Mouse (Mus musculus) heart, embryonic 14.5 days (tissue): ENCODE data around the gene Tdrd9. TPM values are rescaled to one million over a fixed set of nuclear protein-coding genes. Genes with fewer than 3 reads are reported as not detected.
A peak's percentile ranks its signal among the peaks of the same experiment; 100 is the strongest.
"Not testable (repeated sequence)": the region's sequence is repeated elsewhere in the genome, so short reads cannot be mapped to it uniquely, and the experiment has no call there.

Source experiments
- ATAC-seq: fragments of 200-750 bp; cut with Nextera tagmentation; 2 replicates; pipeline ENCODE4 v1.8.0; 2017; ENCODE audit warnings: low read depth, moderate TSS enrichment; ENCODE audit not compliant: insufficient number of reproducible peaks, insufficient read depth, low FRiP score
- H3K27ac ChIP-seq, 2 experiments: fragments of 200-500 bp in 1 of 2; fragments of 300-500 bp in 1 of 2; sonication (generic) in 1 of 2; replicated peaks in 1 of 2; 2 replicates each; pipeline ENCODE4 v1.5.1; 2012 to 2014; ENCODE audit warnings: low read depth in 2 of 2, low read length in 2 of 2, control low read depth in 1 of 2, mild to moderate bottlenecking in 1 of 2, mixed read lengths in 1 of 2; ENCODE audit not compliant: control insufficient read depth in 1 of 2, insufficient read depth in 1 of 2
- H3K27me3 ChIP-seq: fragments of 300-500 bp; sonication (generic); 2 replicates; pipeline ENCODE4 v1.6.1; 2014; ENCODE audit warnings: mild to moderate bottlenecking, low read length, control low read depth; ENCODE audit not compliant: control insufficient read depth, insufficient read depth
- H3K36me3 ChIP-seq: fragments of 300-500 bp; sonication (generic); 2 replicates; pipeline ENCODE4 v1.6.1; 2014; ENCODE audit warnings: mild to moderate bottlenecking, control low read depth, low read length, mixed read lengths; ENCODE audit not compliant: control insufficient read depth, insufficient read depth
- H3K4me1 ChIP-seq, 2 experiments: fragments of 200-500 bp in 1 of 2; fragments of 300-500 bp in 1 of 2; sonication (generic) in 1 of 2; 2 replicates each; pipeline ENCODE4 v1.6.1; 2012 to 2014; ENCODE audit warnings: low read length in 2 of 2, control low read depth in 1 of 2, mixed read lengths in 1 of 2; ENCODE audit not compliant: control insufficient read depth in 2 of 2, insufficient read depth in 2 of 2
- H3K4me2 ChIP-seq: fragments of 300-500 bp; sonication (generic); 2 replicates; pipeline ENCODE4 v1.6.1; 2014; ENCODE audit warnings: mild to moderate bottlenecking, low read length
- H3K4me3 ChIP-seq, 2 experiments: fragments of 200-500 bp in 1 of 2; fragments of 300-500 bp in 1 of 2; sonication (generic) in 1 of 2; 2 replicates each; pipeline ENCODE4 v1.5.1; 2012 to 2014; ENCODE audit warnings: low read length in 2 of 2, mild to moderate bottlenecking in 2 of 2, control low read depth in 1 of 2, low read depth in 1 of 2, moderate library complexity in 1 of 2; ENCODE audit not compliant: control insufficient read depth in 1 of 2, insufficient read depth in 1 of 2
- H3K9ac ChIP-seq: fragments of 300-500 bp; sonication (generic); 2 replicates; pipeline ENCODE4 v1.6.1; 2014; ENCODE audit warnings: mild to moderate bottlenecking, low read length
- H3K9me3 ChIP-seq: fragments of 300-500 bp; sonication (generic); 2 replicates; pipeline ENCODE4 v1.6.1; 2016; ENCODE audit warnings: low read length, control low read depth; ENCODE audit not compliant: control insufficient read depth
- WGBS: fragments of 180-500 bp; shearing (Covaris S2); extraction: QIAGEN DNeasy Blood & Tissue Kit; methylation state at CpG from one replicate; pipeline ENCODE4 v1.1.7; 2014; 5-methylcytosine and 5-hydroxymethylcytosine counted together
- polyA plus RNA-seq: library from polyadenylated mRNA; unstranded; fragments of >200 nt; fragmentation: Nextera tagmentation; extraction: Ambion mirVana; gene quantifications from 2 replicates; pipeline ENCODE4 v1.2.1, GENCODE M21; 2014

The Tdrd9 gene
- polyA plus RNA-seq, 1 experiment from 2014 or later: 0.16 TPM

DNA sequence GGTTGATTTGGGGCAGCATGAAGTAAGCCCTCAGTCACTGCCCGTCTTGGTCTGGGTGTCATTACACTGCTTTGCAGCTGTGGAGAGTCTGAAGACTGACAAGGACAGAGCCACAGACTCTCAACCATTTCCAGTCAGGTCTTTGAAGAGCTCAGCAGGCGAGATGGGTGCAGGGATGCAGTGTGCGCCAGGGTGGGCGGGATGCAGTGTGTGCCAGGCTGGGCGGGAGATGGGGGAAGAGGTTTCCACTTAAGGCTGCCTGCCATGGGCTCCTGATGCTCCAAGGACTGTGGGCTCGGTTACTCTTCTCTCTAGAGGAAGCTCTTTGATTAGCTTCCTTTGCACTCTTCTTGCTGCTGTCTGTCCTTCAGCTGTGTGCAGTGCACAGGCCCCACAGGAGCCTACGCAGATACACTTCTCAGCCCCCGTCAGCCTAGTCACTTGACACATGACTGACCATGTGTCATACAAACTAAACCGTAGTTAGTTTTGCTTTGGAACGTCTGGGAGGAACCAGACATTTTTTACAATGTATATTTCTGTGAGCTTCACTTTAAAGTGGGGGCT is 62.1 kb downstream of the Tdrd9 start:
- Histone ChIP-seq H3K27me3 (no peaks in the 10 kb centered on the region), H3K4me3 (no peak overlapping the region), H3K36me3 (no peaks in the 10 kb centered on the region), H3K9me3 (no peaks in the 10 kb centered on the region), H3K27ac (no peak overlapping the region), H3K9ac (no peak overlapping the region), H3K4me2 (no peak overlapping the region), H3K4me1 (no peaks in the 10 kb centered on the region)
- WGBS: 73% methylated on average over 10 of the region's 10 CpGs
- ATAC-seq: no peak

DNA sequence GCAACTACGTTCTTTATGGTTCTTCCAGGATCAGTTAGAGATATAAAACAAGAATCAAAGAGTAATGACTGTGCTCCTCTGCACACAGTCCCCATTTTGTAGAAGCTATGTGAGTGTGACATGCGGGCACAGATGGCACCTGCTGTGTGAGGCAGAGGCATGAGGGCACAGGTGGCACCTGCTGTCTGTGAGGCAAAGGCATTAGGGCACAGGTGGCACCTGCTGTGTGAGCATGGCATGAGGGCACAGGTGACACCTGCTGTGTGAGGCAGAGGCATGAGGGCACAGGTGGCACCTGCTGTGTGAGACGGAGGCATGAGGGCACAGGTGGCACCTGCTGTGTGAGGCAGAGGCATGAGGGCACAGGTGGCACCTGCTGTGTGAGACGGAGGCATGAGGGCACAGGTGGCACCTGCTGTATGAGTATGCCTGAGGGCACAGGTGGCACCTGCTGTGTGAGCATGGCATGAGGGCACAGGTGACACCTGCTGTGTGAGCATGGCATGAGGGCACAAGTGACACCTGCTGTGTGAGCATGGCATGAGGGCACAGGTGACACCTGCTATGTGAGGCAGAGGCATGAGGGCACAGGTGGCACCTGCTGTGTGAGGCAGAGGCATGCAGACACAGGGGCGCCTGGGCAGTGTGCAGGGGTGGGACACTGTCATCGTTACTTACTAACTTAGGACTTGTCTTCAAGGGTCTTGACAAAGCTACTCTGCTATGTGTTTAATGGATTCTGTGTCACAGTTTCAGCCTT is 64.2 kb downstream of the Tdrd9 start:
- not testable (repeated sequence) for ATAC-seq
- WGBS: 82% methylated on average over 6 of the region's 6 CpGs

DNA sequence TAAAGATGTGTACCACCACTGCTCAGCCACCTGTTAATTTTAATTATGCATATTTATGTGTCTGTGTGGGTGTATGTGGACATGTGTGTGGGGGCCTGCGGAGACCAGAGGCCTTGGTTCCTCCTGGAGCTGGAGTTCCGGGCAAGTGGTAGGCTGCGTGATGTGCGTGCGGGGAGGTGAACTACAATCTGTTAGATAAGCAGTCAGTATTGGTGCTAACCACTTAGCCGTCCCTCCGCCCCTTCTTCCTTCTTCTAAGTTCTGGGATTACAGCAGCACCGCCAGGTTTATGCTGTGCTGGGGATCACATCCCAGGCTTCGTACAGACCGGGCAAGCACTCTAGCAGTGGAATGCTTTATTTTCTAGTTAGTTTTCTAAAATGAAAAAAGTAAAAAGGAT is 67.1 kb downstream of the Tdrd9 start:
- Histone ChIP-seq H3K27me3 (no peaks in the 10 kb centered on the region), H3K4me3 (no peak overlapping the region), H3K36me3 (no peaks in the 10 kb centered on the region), H3K27ac (no peak overlapping the region), H3K9ac (no peak overlapping the region), H3K4me1 (no peaks in the 10 kb centered on the region), H3K4me2 (no peak overlapping the region), H3K9me3 (no peaks in the 10 kb centered on the region)
- no peak for ATAC-seq
- 87% methylated on average over 10 of the region's 10 CpGs for WGBS

More for the DNA sequence above, 64.2 kb downstream of the Tdrd9 start:
- not testable (repeated sequence) for H3K9me3 ChIP-seq, H3K27me3 ChIP-seq, H3K36me3 ChIP-seq, H3K27ac ChIP-seq, H3K9ac ChIP-seq, H3K4me3 ChIP-seq, H3K4me2 ChIP-seq, H3K4me1 ChIP-seq

DNA sequence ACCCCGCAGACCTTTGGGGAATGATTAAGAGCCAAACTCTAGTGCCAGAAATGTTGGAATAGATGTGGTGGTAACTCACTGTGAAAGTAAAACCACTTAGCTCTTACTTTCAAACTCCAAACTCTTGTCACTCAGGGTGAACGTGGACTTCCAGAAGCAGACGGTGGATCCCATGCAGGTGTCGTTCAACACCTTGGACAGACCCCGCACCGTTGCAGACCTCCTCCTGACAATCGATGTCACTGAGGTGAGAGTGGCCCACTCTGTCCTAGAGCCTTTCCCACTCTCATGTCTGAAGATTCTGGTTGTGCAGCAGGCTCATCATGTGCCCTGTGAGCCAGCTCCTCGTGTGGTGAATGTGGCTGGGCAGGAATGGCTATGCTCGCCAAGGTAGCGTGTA is 67.8 kb downstream of the Tdrd9 start:
- Histone ChIP-seq H3K27me3 (no peaks in the 10 kb centered on the region), H3K4me2 (no peak overlapping the region), H3K9me3 (no peaks in the 10 kb centered on the region), H3K9ac (no peak overlapping the region), H3K27ac (no peak overlapping the region), H3K4me1 (no peaks in the 10 kb centered on the region), H3K4me3 (no peak overlapping the region), H3K36me3 (no peaks in the 10 kb centered on the region)
- WGBS: 88% methylated on average over 10 of the region's 10 CpGs
- no peak for ATAC-seq

DNA sequence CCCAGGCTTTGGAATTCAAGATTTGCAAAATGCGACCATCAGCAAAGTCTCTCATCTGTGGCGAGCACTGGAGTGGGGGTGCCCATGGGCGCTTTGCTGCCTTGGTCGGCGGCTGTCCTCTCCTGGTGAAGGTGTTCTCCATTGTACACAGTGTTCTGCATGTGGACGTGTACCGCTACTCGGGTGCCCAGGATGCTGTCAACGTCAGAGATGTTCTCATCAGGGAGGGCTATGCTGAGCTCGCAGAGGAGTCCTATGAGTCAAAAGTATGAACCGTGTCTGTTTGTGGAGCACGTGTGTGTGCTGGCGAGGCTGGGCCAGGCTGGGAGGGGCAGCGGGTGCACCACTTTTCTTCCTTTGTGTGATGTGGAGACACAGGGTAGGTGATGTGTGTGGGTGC is 71.3 kb downstream of the Tdrd9 start:
- H3K4me3 ChIP-seq: no peak overlapping the region
- WGBS: 84% methylated on average over 14 of the region's 14 CpGs
- H3K9me3 ChIP-seq: no peaks in the 10 kb centered on the region
- H3K4me1 ChIP-seq: no peaks in the 10 kb centered on the region
- H3K27ac ChIP-seq: no peak overlapping the region
- no peak for ATAC-seq
- H3K9ac ChIP-seq: no peak overlapping the region
- H3K27me3 ChIP-seq: no peaks in the 10 kb centered on the region
- H3K36me3 ChIP-seq: no peaks in the 10 kb centered on the region
- no peak overlapping the region for H3K4me2 ChIP-seq

DNA sequence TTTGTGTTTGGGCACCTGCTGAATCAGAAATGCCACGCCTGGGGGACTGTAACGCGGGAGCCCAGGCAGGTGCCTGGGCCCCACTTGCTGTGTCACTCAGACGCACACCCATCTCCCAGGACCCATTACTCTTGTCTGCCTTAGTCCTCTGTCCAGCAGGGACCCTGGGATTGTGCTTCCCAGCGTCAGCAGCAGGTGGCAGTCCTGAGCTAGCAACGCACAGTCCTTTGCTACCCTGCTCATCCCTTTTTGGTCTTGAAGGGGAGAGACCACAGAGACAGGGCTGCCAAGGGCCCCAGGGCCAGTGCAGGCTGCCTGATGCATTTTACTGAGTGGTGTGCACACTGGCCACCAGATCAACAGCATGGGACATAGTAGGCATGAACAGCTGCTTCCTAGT is 106.3 kb downstream of the Tdrd9 start:
- WGBS: 2% methylated on average over 6 of the region's 6 CpGs
- no peaks in the 10 kb centered on the region for H3K9me3 ChIP-seq
- H3K9ac ChIP-seq: no peak overlapping the region
- no peaks in the 10 kb centered on the region for H3K36me3 ChIP-seq
- H3K4me1 ChIP-seq: no peaks in the 10 kb centered on the region
- no peak overlapping the region for H3K4me3 ChIP-seq
- peak; percentile 26; the same call in 1 of the 2 replicates for ATAC-seq
- no peaks in the 10 kb centered on the region for H3K27me3 ChIP-seq
- H3K27ac ChIP-seq: no peak overlapping the region
- no peak overlapping the region for H3K4me2 ChIP-seq

DNA sequence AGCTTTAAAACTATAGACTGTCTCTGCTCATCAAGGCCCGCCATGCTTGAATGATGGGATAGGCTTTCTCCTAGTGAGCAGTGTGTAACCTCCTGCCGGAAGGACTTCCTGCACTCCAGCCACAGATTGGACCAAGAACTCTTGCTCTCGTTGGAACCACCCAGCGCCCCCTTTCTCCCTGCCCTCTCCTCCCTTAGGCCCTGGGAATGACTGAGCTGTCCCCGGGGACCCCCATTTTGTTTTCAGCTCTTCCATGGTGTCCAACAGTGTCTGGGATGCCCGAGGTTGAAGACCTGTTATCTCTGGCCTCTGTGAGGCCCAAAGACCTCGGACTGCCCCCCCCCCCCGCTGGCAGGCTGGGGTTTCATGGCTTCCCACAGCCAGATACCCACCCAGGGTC is 108.6 kb downstream of the Tdrd9 start:
- Histone ChIP-seq H3K27ac (no peak overlapping the region), H3K4me1 (no peaks in the 10 kb centered on the region), H3K9ac (no peak overlapping the region), H3K4me3 (no peak overlapping the region), H3K27me3 (no peaks in the 10 kb centered on the region), H3K9me3 (no peaks in the 10 kb centered on the region), H3K4me2 (no peak overlapping the region), H3K36me3 (no peaks in the 10 kb centered on the region)
- ATAC-seq: no peak
- 67% methylated on average over 8 of the region's 8 CpGs for WGBS

DNA sequence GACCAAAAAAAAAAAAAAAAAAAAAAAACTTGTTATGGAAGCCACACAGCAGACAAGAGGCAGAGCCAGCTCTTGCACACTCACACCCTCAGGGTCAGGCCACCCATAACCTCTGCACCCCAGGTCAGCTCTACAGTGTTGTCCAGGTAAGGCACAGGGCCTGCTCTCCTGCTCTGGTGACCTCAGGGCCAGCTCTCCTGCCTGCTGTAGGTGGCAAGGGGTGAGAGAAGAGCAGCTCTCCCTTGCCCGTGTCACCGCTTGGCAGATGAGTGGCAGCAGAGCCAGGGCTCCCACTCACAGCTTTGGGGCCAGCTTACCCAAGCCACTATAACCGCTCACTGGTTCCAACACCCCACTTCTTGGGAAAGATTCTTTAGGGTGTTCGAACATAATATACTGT is 109.6 kb downstream of the Tdrd9 start:
- Histone ChIP-seq H3K4me2 (no peak overlapping the region), H3K27ac (no peak overlapping the region), H3K36me3 (no peaks in the 10 kb centered on the region), H3K9me3 (no peaks in the 10 kb centered on the region), H3K27me3 (no peaks in the 10 kb centered on the region), H3K4me3 (no peak overlapping the region), H3K4me1 (no peaks in the 10 kb centered on the region), H3K9ac (no peak overlapping the region)
- no peak for ATAC-seq
- 88% methylated on average over 4 of the region's 4 CpGs for WGBS
